Mouse (Mus musculus): ENCODE results near the gene Vars. TPM values are rescaled to one million over a fixed set of nuclear protein-coding genes. Genes with fewer than 3 reads are reported as not detected.

Gene Vars
- polyA plus RNA-seq, 1 experiment from 2014 or later: 74.0 TPM

DNA sequence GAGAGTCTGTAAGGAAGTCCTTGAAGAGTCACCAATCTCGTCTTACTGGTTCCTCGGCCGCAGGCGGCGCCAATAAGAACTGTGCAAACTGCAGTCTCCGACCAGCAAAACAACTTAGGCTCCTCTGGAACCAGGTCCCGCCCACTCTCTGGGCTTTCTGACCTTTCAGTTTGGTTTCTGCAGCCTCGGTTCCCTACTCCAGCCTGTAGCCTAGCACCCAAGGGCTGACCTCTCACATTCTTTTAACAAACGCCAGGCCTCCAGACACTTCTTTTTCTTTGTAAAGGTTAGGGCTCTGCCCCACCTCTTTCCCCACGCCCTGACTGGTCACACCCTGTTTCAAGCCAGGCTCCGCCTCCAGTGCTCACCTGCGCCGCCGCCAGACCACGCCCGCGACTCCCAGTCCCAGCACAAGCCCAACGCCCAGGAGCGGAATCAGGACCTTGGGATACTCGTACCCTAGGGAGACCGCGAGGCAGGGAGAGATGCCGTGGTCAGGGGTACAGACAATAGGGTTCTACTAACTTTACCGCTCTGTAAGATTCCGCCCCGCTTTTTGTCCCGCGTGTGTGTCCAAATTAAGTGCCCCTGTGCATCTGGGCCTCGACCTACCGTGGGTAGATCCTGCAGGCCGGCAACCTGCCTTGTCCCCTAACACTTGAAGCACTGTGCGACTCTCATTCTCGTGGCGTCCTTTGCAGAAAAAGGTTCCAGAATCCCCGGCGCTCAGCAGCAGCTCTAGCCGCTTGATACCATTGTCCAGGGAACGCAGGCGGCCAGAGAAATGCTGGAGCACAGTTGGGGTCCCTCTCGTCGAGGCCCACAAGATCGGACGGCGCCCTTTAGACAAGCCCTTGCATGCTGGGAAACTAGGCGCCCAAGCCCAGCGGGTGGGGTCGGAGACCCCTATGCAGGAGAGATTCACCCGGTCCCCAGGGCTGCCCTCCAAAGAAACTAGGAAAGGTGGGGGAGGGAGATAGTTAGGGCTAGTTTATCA lies 64.5 kb downstream of the Vars start, which contains the start of gene Ly6g6c:
Gene Ly6g6c, plus strand, starts transcription at position 438 of the 997 bp plus-strand sequence.
- peaks cover 9% of the 10 kb centered on the region; the same call in 1 of the 2 replicates for H3K4me1 ChIP-seq (replicated peaks; ENCODE audit: control insufficient read depth, insufficient read depth, low read length)
- H3K36me3 ChIP-seq (ENCODE audit: control insufficient read depth, insufficient read depth): peaks cover 13% of the 10 kb centered on the region
- 7% methylated on average over 48 of the region's 48 CpGs for WGBS
- peak; percentile 84 for ATAC-seq
- peak; percentile 33 for TF ChIP-seq CTCF (IDR thresholded peaks at IDR 0.05; ENCODE audit: low read depth)
- peak within 1 kb of the TSS; percentile 45; the same call in 1 of the 2 replicates for H3K9ac ChIP-seq (ENCODE audit: low read depth, low read length)
- H3K4me2 ChIP-seq (replicated peaks; ENCODE audit: low read depth): peak within 1 kb of the TSS; percentile 71
- H3K4me3 ChIP-seq (ENCODE audit: low read depth, low read length): peak within 1 kb of the TSS; percentile 34
- peak within 1 kb of the TSS; percentile 23; the same call in 1 of the 2 replicates for H3K27ac ChIP-seq (ENCODE audit: low read depth, low read length)
- H3K9me3 ChIP-seq (ENCODE audit: control insufficient read depth): no peaks in the 10 kb centered on the region
- H3K27me3 ChIP-seq (replicated peaks; ENCODE audit: control insufficient read depth, insufficient read depth, low read length): peaks cover 7% of the 10 kb centered on the region; the same call in 1 of the 2 replicates

Other genes starting within 250 kb of the Vars start
- 0.18 and 0.25 TPM in 2 replicates for gene Cyp21a1, start 196.4 kb upstream of the Vars start, polyA plus RNA-seq (2015; fragmentation: Nextera tagmentation; extraction: Ambion mirVana)
- gene Stk19, start 164.0 kb upstream of the Vars start, polyA plus RNA-seq (2015; fragmentation: Nextera tagmentation; extraction: Ambion mirVana): 29.1 and 34.0 TPM in 2 replicates
- gene Dxo, start 164.0 kb upstream of the Vars start, polyA plus RNA-seq (2015; fragmentation: Nextera tagmentation; extraction: Ambion mirVana): 42.5 and 44.2 TPM in 2 replicates
- gene Skiv2l, start 150.8 kb upstream of the Vars start, polyA plus RNA-seq (2015; fragmentation: Nextera tagmentation; extraction: Ambion mirVana): 18.3 and 20.8 TPM in 2 replicates
- 55.7 and 57.8 TPM in 2 replicates for gene Nelfe, start 150.6 kb upstream of the Vars start, polyA plus RNA-seq (2015; fragmentation: Nextera tagmentation; extraction: Ambion mirVana)
- gene Cfb, start 138.5 kb upstream of the Vars start, polyA plus RNA-seq (2015; fragmentation: Nextera tagmentation; extraction: Ambion mirVana): 84.8 and 94.9 TPM in 2 replicates
- 0.74 and 1.1 TPM in 2 replicates for gene Zbtb12, start 121.5 kb upstream of the Vars start, polyA plus RNA-seq (2015; fragmentation: Nextera tagmentation; extraction: Ambion mirVana)
- gene Gm20547, start 118.9 kb upstream of the Vars start, polyA plus RNA-seq (2015; fragmentation: Nextera tagmentation; extraction: Ambion mirVana): not detected in 2 replicates
- gene C2, start 102.7 kb upstream of the Vars start, polyA plus RNA-seq (2015; fragmentation: Nextera tagmentation; extraction: Ambion mirVana): 60.3 and 66.2 TPM in 2 replicates
- 35.8 and 40.3 TPM in 2 replicates for gene Ehmt2, start 102.5 kb upstream of the Vars start, polyA plus RNA-seq (2015; fragmentation: Nextera tagmentation; extraction: Ambion mirVana)
- 119 and 128 TPM in 2 replicates for gene Slc44a4, start 86.5 kb upstream of the Vars start, polyA plus RNA-seq (2015; fragmentation: Nextera tagmentation; extraction: Ambion mirVana)
- gene Neu1, start 69.7 kb upstream of the Vars start, polyA plus RNA-seq (2015; fragmentation: Nextera tagmentation; extraction: Ambion mirVana): 522 and 580 TPM in 2 replicates
- gene Hspa1b, start 41.7 kb upstream of the Vars start, polyA plus RNA-seq (2015; fragmentation: Nextera tagmentation; extraction: Ambion mirVana): 0.64 and 1.1 TPM in 2 replicates
- 0.43 TPM in 1 of 2 replicates, not detected in the other for gene Gm20481, start 31.1 kb upstream of the Vars start, polyA plus RNA-seq (2015; fragmentation: Nextera tagmentation; extraction: Ambion mirVana)
- 6.4 and 6.5 TPM in 2 replicates for gene Hspa1a, start 28.8 kb upstream of the Vars start, polyA plus RNA-seq (2015; fragmentation: Nextera tagmentation; extraction: Ambion mirVana)
- 0.22 and 0.25 TPM in 2 replicates for gene Hspa1l, start 28.3 kb upstream of the Vars start, polyA plus RNA-seq (2015; fragmentation: Nextera tagmentation; extraction: Ambion mirVana)
- 70.6 and 76.6 TPM in 2 replicates for gene Lsm2, start 19.1 kb upstream of the Vars start, polyA plus RNA-seq (2015; fragmentation: Nextera tagmentation; extraction: Ambion mirVana)
- gene Vwa7, start 15.6 kb downstream of the Vars start, polyA plus RNA-seq (2015; fragmentation: Nextera tagmentation; extraction: Ambion mirVana): 0.12 and 0.20 TPM in 2 replicates
- 3.2 and 4.6 TPM in 2 replicates for gene Sapcd1, start 27.0 kb downstream of the Vars start, polyA plus RNA-seq (2015; fragmentation: Nextera tagmentation; extraction: Ambion mirVana)
- 1.4 and 3.0 TPM in 2 replicates for gene Msh5, start 45.8 kb downstream of the Vars start, polyA plus RNA-seq (2015; fragmentation: Nextera tagmentation; extraction: Ambion mirVana)
- gene Clic1, start 49.0 kb downstream of the Vars start, polyA plus RNA-seq (2015; fragmentation: Nextera tagmentation; extraction: Ambion mirVana): 290 and 312 TPM in 2 replicates
- gene Ddah2, start 58.0 kb downstream of the Vars start, polyA plus RNA-seq (2015; fragmentation: Nextera tagmentation; extraction: Ambion mirVana): 62.0 and 68.3 TPM in 2 replicates
- 0.12 TPM in 1 of 2 replicates, not detected in the other for gene Ly6g6c, start 64.4 kb downstream of the Vars start, polyA plus RNA-seq (2015; fragmentation: Nextera tagmentation; extraction: Ambion mirVana)
- 0.13 and 0.17 TPM in 2 replicates for gene Mpig6b, start 65.2 kb downstream of the Vars start, polyA plus RNA-seq (2015; fragmentation: Nextera tagmentation; extraction: Ambion mirVana)
- gene Ly6g6e, start 75.9 kb downstream of the Vars start, polyA plus RNA-seq (2015; fragmentation: Nextera tagmentation; extraction: Ambion mirVana): 2.2 TPM in 2 replicates
- 3.8 and 4.9 TPM in 2 replicates for gene Ly6g6d, start 77.1 kb downstream of the Vars start, polyA plus RNA-seq (2015; fragmentation: Nextera tagmentation; extraction: Ambion mirVana)
- not detected in 2 replicates for gene Ly6g6f, start 84.6 kb downstream of the Vars start, polyA plus RNA-seq (2015; fragmentation: Nextera tagmentation; extraction: Ambion mirVana)
- 101 and 103 TPM in 2 replicates for gene Abhd16a, start 88.3 kb downstream of the Vars start, polyA plus RNA-seq (2015; fragmentation: Nextera tagmentation; extraction: Ambion mirVana)
- not detected in 2 replicates for gene Ly6g5c, start 107.3 kb downstream of the Vars start, polyA plus RNA-seq (2015; fragmentation: Nextera tagmentation; extraction: Ambion mirVana)
- 0.46 and 0.59 TPM in 2 replicates for gene Ly6g5b, start 114.4 kb downstream of the Vars start, polyA plus RNA-seq (2015; fragmentation: Nextera tagmentation; extraction: Ambion mirVana)
- gene Gpank1, start 120.5 kb downstream of the Vars start, polyA plus RNA-seq (2015; fragmentation: Nextera tagmentation; extraction: Ambion mirVana): 15.0 and 16.6 TPM in 2 replicates
- 262 and 264 TPM in 2 replicates for gene Csnk2b, start 121.1 kb downstream of the Vars start, polyA plus RNA-seq (2015; fragmentation: Nextera tagmentation; extraction: Ambion mirVana)
- gene D17H6S53E, start 125.4 kb downstream of the Vars start, polyA plus RNA-seq (2015; fragmentation: Nextera tagmentation; extraction: Ambion mirVana): 26.3 and 29.7 TPM in 2 replicates
- 18.3 and 22.5 TPM in 2 replicates for gene Apom, start 131.1 kb downstream of the Vars start, polyA plus RNA-seq (2015; fragmentation: Nextera tagmentation; extraction: Ambion mirVana)
- 37.4 and 46.0 TPM in 2 replicates for gene Bag6, start 134.2 kb downstream of the Vars start, polyA plus RNA-seq (2015; fragmentation: Nextera tagmentation; extraction: Ambion mirVana)
- 40.0 and 54.1 TPM in 2 replicates for gene Prrc2a, start 163.9 kb downstream of the Vars start, polyA plus RNA-seq (2015; fragmentation: Nextera tagmentation; extraction: Ambion mirVana)
- 23.1 and 25.4 TPM in 2 replicates for gene Aif1, start 175.1 kb downstream of the Vars start, polyA plus RNA-seq (2015; fragmentation: Nextera tagmentation; extraction: Ambion mirVana)
- 11.3 and 12.9 TPM in 2 replicates for gene Lst1, start 187.5 kb downstream of the Vars start, polyA plus RNA-seq (2015; fragmentation: Nextera tagmentation; extraction: Ambion mirVana)
- gene Ltb, start 193.5 kb downstream of the Vars start, polyA plus RNA-seq (2015; fragmentation: Nextera tagmentation; extraction: Ambion mirVana): 1.7 and 2.4 TPM in 2 replicates
- 0.17 and 0.27 TPM in 2 replicates for gene Tnf, start 201.0 kb downstream of the Vars start, polyA plus RNA-seq (2015; fragmentation: Nextera tagmentation; extraction: Ambion mirVana)
- 0.10 and 0.42 TPM in 2 replicates for gene Lta, start 204.4 kb downstream of the Vars start, polyA plus RNA-seq (2015; fragmentation: Nextera tagmentation; extraction: Ambion mirVana)
- gene Gm16181, start 219.8 kb downstream of the Vars start, polyA plus RNA-seq (2015; fragmentation: Nextera tagmentation; extraction: Ambion mirVana): 0.23 and 0.30 TPM in 2 replicates
- gene Atp6v1g2, start 232.7 kb downstream of the Vars start, polyA plus RNA-seq (2015; fragmentation: Nextera tagmentation; extraction: Ambion mirVana): 4.1 and 4.3 TPM in 2 replicates
- 8.1 and 8.2 TPM in 2 replicates for gene Nfkbil1, start 234.8 kb downstream of the Vars start, polyA plus RNA-seq (2015; fragmentation: Nextera tagmentation; extraction: Ambion mirVana)
- gene Ddx39b, start 240.8 kb downstream of the Vars start, polyA plus RNA-seq (2015; fragmentation: Nextera tagmentation; extraction: Ambion mirVana): 125 and 127 TPM in 2 replicates

Measured in intestine, postnatal 0 days (tissue).